Mouse (Mus musculus) adrenal gland, postnatal 36 days (tissue): ENCODE measurements around the gene Tmem231. TPM values are rescaled to one million over a fixed set of nuclear protein-coding genes. Genes with fewer than 3 reads are reported as not detected.
"Not testable (repeated sequence)": the region's sequence is repeated elsewhere in the genome, so short reads cannot be mapped to it uniquely, and the experiment has no call there.

Source experiments
- DNase-seq, 2 experiments: peaks; one replicate each; pipeline ENCODE4 v3.0.0; 2021; ENCODE audit warnings: mixed read lengths in 1 of 2
- total RNA-seq, 2 experiments: library from RNA; stranded (reverse); gene quantifications; 2 replicates each; pipeline ENCODE4 v1.2.3; 2021

Gene Tmem231
- total RNA-seq, 2 experiments from 2014 or later: 5.6 to 5.7 TPM

- no peak for DNase-seq
These were observed 14.3 kb upstream of the Tmem231 start for GRCm38 (mm10) chr8:111947954-111948353.

GRCm38 (mm10) chr8:111947144-111947543, 13.5 kb upstream of the Tmem231 start:
- no peak for DNase-seq

GRCm38 (mm10) chr8:111943544-111943943, 9.9 kb upstream of the Tmem231 start:
- no peak for DNase-seq

- peak; percentile 68 to 75 for DNase-seq
These were observed 7.4 kb upstream of the Tmem231 start for GRCm38 (mm10) chr8:111941101-111941454.

GRCm38 (mm10) chr8:111940171-111941100, 6.8 kb upstream of the Tmem231 start, which contains the start of gene Gabarapl2:
Gene Gabarapl2, plus strand, starts transcription at chr8:111940703.
- peak; percentile 98 to 100 for DNase-seq

GRCm38 (mm10) chr8:111939516-111940142, 5.9 kb upstream of the Tmem231 start:
- DNase-seq: peak; percentile 57 to 63

GRCm38 (mm10) chr8:111938076-111938985, 4.7 kb upstream of the Tmem231 start:
- not testable (repeated sequence) for DNase-seq

GRCm38 (mm10) chr8:111937184-111937583, 3.5 kb upstream of the Tmem231 start:
- DNase-seq: no peak

GRCm38 (mm10) chr8:111934201-111934600, 520 bp upstream of the Tmem231 start:
- no peak for DNase-seq

GRCm38 (mm10) chr8:111932580-111933336, 923 bp downstream of the Tmem231 start:
- DNase-seq: peak; percentile 71 to 78

GRCm38 (mm10) chr8:111931721-111932120, 2.0 kb downstream of the Tmem231 start:
- no peak for DNase-seq

- no peak for DNase-seq
These were observed 3.9 kb downstream of the Tmem231 start for GRCm38 (mm10) chr8:111929648-111930344.

- no peak for DNase-seq
These were observed 8.7 kb downstream of the Tmem231 start for GRCm38 (mm10) chr8:111924976-111925375.

- DNase-seq: peak; percentile 61 to 76
These were observed 10.3 kb downstream of the Tmem231 start for GRCm38 (mm10) chr8:111923383-111923804.

GRCm38 (mm10) chr8:111920971-111921370, 12.7 kb downstream of the Tmem231 start:
- DNase-seq: no peak

- DNase-seq: no peak
These were observed 14.0 kb downstream of the Tmem231 start for GRCm38 (mm10) chr8:111919663-111920062.

- DNase-seq: no peak
These were observed 20.7 kb downstream of the Tmem231 start for GRCm38 (mm10) chr8:111912860-111913432.

- no peak for DNase-seq
These were observed 22.1 kb downstream of the Tmem231 start for GRCm38 (mm10) chr8:111911572-111911971.

GRCm38 (mm10) chr8:111909621-111910450, 23.8 kb downstream of the Tmem231 start, which contains the start of gene Chst5:
Gene Chst5, minus strand, starts transcription at chr8:111910447.
- no peak for DNase-seq
